Mouse (Mus musculus) E14TG2a.4 (cell line): ENCODE measurements at regions not wholly inside any gene's neighbourhood (a gene's known extent, or its start where the extent isn't known, plus 50 kb on each side); places are given as distances from the start of the nearest gene placed in this dataset.

ENCODE experiments used
- CTCF ChIP-seq: conservative IDR thresholded peaks from 2 replicates; pipeline ENCODE4 v1.5.1; 2014; ENCODE audit warnings: low read length
- NANOG ChIP-seq: IDR thresholded peaks from 2 replicates; pipeline ENCODE4 v1.6.1; 2014; ENCODE audit warnings: borderline replicate concordance, low read length, mixed read lengths
- POU5F1 ChIP-seq: IDR thresholded peaks from 2 replicates; pipeline ENCODE4 v1.6.1; 2014; ENCODE audit warnings: low read length, borderline replicate concordance

- TF ChIP-seq CTCF (no peak), NANOG (no peak), POU5F1 (no peak)
Observed at GRCm38 (mm10) chr1:73856811-73857210, 267.4 kb downstream of the Tns1 start.
